Mouse (Mus musculus): ENCODE measurements around the gene Fiz1.
"Not testable (repeated sequence)": the region's sequence is repeated elsewhere in the genome, so short reads cannot be mapped to it uniquely, and the experiment has no call there.

DNA sequence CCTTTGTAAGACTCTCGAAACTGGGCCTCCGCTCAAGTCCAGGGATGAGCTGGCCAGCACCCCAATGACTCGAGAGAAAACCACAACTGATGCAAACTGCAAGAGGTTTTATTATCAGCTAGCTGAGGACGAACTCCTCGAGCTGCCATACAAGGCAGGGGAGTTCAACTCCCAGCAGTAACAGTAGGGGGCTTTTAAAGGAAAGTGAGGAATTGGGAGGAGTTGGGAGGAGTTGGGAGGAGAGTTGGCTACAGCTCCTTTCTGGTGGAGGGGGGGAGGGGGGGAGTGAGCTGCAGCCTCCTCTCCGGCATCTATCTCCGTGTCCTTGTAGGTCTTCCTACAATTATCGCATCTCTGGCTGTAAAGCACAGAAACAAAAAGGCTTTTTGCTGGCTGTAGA lies 11.6 kb downstream of the Fiz1 start:
- TF ChIP-seq CTCF (IDR thresholded peaks at IDR 0.05; ENCODE audit: borderline replicate concordance, control insufficient read depth, extremely low read depth, insufficient read depth, low read length, poor library complexity); POLR2A (IDR thresholded peaks at IDR 0.05; ENCODE audit: control insufficient read depth, extremely low read depth, insufficient read depth, low read length, poor library complexity): not testable (repeated sequence)

Data from thymus, adult 2 months (tissue).